Mouse (Mus musculus): ENCODE data around the gene Trio.
A peak's percentile ranks its signal among the peaks of the same experiment; 100 is the strongest.
"Not testable (repeated sequence)": the region's sequence is repeated elsewhere in the genome, so short reads cannot be mapped to it uniquely, and the experiment has no call there.

Gene Trio

GRCm38 (mm10) chr15:27723746-27724145 lies 301.9 kb downstream of the Trio start:
- no peak for DNase-seq (ENCODE audit: low spot score in 2 of 2)

GRCm38 (mm10) chr15:27720297-27720696 lies 305.4 kb downstream of the Trio start:
- DNase-seq (ENCODE audit: low spot score in 2 of 2) = not testable (repeated sequence)

- no peak for DNase-seq (ENCODE audit: low spot score in 2 of 2)
Observed at GRCm38 (mm10) chr15:27718668-27719067, 307.0 kb downstream of the Trio start.

- DNase-seq (ENCODE audit: low spot score in 2 of 2) = peak in 1 of 2 experiments; percentile 79
Observed at GRCm38 (mm10) chr15:27715331-27715730, 310.3 kb downstream of the Trio start.

DNA sequence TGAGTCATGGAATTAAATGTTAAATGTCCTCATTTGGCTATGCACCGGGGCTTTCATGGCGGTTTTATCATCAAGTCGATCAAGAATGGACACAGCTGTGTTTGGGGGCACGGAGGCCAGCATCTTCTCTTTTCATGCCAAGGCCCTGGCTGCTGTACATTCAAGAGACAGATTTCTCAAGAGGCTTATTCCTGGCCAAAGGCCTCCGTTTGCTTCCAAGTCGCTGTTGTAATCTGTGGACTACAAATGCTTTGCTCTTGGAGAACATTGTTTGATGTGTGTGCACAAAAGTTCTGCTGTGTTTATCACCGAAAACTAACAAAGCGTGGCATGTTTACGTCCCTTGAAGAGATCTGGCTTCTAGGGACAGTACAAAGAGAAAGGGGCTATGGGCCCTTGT lies 314.9 kb downstream of the Trio start:
- no peak for DNase-seq (ENCODE audit: low spot score in 2 of 2)

- no peak for DNase-seq (ENCODE audit: low spot score in 2 of 2)
Observed at GRCm38 (mm10) chr15:27708968-27709612, 316.6 kb downstream of the Trio start.

DNA sequence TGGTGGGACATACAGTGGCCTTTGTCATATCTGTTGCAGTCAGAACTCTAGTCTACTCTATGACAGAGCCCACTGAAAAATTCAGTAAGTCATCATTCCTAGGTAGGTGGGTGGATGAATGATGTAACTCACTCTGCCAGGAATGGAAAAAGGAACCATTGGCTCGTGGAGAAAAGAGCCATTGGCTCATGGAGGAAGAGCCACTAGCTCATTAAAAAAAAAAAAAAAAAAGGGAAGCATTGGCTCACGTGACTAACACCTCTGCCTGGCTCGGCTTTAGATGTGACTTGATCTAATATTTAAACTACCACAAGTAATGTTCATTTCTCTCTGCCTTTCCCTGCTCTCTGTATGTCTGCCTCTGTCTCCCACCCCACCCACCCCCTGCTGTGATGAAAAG lies 317.1 kb downstream of the Trio start:
- DNase-seq (ENCODE audit: low spot score in 2 of 2) = no peak

- DNase-seq (ENCODE audit: low spot score in 2 of 2) = no peak
Observed at GRCm38 (mm10) chr15:27702972-27703313, 322.7 kb downstream of the Trio start.

- peak in 1 of 2 experiments; percentile 59 for DNase-seq (ENCODE audit: low spot score in 2 of 2)
Observed at GRCm38 (mm10) chr15:27702031-27702971, 323.3 kb downstream of the Trio start.

DNA sequence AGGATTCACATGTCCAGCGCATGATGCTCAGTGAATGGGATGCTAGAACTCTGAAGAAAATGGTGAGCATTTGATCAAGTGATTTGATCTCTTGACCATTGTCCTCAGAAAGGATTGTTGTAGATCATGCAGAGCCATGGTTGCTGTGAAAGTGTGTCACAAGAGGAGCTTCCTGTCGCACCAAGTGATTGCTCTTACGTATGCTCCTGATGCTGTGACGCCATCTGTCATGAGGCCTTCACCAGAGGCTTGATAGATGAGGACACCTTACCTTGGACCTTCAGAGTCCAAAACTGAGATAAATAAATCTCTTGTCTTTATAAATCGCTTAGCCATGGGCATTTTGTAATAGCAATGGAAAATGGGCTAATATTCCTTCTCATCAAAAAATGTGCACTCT lies 328.0 kb downstream of the Trio start:
- no peak for DNase-seq (ENCODE audit: low spot score in 2 of 2)

DNA sequence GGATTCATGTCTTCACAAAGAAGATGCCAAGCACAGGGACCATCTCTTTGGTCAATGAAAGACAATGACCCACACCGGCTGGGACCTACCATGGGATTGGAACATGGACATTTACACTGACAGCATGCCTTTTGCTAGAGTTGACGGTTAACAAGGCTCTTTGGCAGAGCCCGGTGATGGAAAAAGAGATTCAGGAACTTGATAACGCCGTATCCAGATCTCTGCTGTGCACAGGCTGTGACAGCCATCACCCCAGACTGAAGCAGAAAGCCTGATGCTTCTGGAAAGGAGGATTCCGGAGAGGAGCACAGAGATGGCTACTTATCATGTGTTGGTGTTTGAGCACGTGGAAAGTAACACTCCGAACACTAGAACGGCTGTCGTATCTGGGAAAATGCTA lies 332.4 kb downstream of the Trio start:
- DNase-seq (ENCODE audit: low spot score in 2 of 2) = no peak

GRCm38 (mm10) chr15:27692161-27692560 lies 333.5 kb downstream of the Trio start:
- no peak for DNase-seq (ENCODE audit: low spot score in 2 of 2)

- DNase-seq (ENCODE audit: low spot score in 2 of 2) = no peak
Observed at GRCm38 (mm10) chr15:27691213-27691612, 334.4 kb downstream of the Trio start.

DNA sequence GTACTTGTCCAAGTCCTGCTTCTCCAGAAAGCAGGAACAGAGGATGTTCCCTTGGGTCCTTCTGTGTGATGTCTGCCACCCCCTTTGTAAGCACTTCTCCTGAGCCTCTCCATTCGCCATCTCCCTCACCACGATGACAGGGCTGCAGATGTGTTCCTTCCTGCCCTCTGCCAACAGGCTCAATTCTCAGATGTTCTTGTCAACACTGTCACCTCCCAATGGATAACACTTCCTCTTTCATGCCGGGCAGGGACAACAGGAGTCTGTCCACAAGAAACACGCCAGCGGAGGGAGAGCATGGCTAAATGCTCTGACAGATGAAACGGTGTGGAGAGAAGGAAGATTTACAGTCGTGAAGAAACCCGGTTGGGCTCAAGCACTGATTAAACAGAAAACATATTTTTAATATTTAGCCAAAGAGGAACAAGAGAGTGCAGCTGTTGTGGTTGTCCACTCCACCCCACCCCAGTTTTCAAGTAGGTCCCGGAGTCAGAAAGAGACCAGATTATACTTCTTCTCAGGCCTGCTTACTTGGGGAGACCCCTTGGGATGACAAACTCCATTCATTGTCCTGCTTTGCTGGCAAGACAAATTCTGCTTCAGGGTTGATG lies 337.5 kb downstream of the Trio start:
- no peak for DNase-seq (ENCODE audit: low spot score in 2 of 2)

DNA sequence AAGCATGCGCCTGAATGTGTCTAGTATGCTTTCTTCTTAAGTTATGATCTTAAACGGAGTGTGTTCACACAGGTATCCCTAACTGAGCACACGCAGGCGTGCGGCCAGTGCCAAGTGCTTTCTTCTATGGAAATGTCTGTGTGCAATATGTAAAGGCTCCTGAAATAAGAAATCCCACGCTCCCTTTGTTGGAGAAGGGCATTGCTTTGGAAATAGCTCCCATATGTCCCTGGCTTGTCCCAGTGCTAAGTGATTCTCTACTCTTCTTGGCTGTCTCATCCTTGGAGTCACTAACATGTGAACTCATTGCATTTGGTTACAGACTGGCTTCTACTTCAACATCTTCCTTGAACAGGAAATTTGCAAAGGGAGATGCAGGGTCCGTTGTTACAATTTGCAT lies 340.8 kb downstream of the Trio start:
- DNase-seq (ENCODE audit: low spot score in 2 of 2) = no peak

DNA sequence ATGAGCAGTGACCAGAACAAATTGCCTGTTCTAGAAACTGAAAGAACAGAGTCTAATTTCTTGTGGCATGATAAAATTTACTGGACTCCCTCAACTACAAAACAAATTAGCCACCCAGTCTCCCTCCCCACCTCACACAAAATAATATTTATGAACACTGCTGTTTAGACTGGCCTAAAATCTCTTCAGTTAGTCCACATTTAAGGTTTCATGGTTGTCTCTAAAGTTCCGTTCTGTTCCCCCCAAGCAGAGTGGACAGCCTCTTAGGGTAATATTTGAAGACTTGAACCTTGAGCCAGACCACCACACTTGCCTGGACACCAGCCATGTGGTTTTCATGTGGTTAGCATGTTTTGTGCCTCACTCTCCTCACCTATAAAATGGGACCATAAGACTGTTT lies 342.4 kb downstream of the Trio start:
- no peak for DNase-seq (ENCODE audit: low spot score in 2 of 2)

DNA sequence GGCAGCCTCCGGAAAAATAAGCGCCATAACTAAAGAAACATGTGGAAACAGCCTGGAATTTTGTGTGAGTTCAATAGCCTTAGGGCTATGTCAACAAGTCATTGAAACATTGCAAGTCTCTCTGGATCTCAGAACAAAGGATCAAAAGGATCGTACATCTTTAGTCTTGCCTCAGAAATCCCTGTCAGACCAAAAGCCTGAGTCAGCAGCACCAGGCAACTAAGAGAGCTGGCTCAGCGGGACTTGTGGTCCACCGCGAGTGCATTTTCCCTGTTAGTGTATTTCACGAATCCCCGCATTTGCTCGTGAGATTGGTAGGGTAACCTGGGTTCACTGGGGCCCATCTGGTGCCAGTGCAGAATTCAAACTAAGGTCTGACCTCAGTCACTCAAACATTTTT lies 343.0 kb downstream of the Trio start:
- no peak for DNase-seq (ENCODE audit: low spot score in 2 of 2)

DNA sequence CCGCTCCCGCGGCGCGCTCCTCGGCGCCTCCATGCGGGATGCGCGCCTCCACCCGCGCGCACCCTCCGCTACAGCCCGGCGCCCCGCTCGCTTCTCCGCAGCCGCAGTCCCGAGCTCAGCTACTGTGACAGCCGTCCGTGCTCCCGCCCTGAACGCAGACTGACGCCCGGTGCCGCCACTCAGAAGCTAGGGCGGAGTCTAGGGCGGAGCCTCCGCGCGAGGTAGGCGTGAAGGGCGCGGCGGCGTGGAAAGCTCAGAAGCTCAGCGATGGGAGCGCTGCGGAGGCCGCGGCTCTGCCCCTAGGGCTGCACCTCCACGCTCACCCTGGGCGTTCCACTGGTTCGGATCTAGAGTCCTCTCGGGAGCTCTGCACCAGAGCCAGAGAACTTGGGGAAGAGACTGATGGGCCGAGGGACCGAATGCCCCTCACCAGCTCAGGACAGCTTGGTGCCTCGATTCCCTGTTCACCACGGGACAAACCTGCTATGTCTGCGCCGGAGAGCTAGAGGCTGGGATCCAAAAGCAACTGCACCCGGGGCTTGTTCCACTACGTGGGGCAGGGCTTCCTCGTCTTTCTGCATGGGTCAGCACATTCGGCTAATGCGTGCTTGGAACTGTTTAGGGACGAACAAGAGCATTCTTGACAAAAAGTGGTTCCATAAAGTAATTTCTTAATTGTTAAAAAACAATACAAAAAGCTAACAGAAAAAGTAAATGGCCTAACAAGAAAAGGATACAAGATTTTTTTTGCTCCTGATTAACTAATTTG lies 344.0 kb downstream of the Trio start, which contains the start of gene Otulinl:
Gene Otulinl (minus strand): TSS at position 161 of the 769 bp plus-strand sequence.
- DNase-seq (ENCODE audit: low spot score in 2 of 2) = peak; percentile 91 to 97

DNA sequence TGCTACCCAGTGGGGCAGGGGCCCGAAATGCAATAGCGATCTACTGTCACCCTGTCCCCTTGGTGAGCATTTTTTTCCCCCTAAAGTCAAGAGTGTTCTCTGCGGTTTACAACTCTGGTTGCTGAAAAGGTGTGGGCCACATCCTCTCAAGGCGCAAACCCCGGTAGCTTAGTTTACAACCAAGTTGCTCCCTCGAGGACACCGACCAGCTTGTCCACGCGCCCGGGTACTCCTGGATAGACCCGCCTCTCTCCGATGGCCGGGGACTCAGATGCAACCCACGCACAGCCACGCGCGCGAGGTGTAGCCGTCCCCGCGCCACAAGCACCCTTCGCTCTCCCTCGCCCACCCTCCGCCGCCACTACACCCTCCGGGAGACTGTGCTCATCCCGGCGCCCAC lies 344.7 kb downstream of the Trio start:
- no peak for DNase-seq (ENCODE audit: low spot score in 2 of 2)

All from left cerebral cortex, adult 9 months (tissue).